Mouse (Mus musculus): ENCODE measurements around the gene Depdc1a.
"Not testable (repeated sequence)": the region's sequence is repeated elsewhere in the genome, so short reads cannot be mapped to it uniquely, and the experiment has no call there.

Depdc1a gene

DNA sequence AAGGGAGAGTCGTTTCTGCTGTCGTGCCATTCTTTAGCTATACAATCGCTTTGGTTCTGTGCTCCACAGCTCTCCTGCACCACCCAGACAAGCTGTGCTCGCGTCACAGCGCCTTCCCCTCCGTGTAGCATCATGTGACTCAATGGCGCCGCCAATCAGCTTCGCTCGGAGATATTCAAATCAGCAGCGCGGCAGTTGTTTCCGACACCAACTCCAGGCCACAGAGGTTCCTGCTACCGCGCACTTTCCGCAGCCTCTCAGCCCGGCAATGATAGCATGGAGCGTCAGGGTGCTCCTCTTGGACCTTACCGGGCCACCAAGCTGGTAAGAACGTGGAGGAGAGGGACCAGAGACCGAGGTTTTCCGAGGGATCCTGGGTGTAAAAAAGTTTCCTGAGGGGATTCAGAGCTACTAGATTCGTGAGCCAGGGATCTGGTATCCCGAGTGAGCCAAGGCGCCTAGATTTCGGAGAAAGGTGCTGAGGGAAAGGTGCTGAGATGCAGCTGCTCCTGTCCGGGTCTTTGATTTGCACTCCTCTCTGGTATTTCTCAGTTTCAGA lies at the start of gene Depdc1a:
Gene Depdc1a, plus strand, starts transcription at position 191 of the 559 bp plus-strand sequence.
- peak; percentile 79 for DNase-seq (ENCODE audit: low read depth)

DNA sequence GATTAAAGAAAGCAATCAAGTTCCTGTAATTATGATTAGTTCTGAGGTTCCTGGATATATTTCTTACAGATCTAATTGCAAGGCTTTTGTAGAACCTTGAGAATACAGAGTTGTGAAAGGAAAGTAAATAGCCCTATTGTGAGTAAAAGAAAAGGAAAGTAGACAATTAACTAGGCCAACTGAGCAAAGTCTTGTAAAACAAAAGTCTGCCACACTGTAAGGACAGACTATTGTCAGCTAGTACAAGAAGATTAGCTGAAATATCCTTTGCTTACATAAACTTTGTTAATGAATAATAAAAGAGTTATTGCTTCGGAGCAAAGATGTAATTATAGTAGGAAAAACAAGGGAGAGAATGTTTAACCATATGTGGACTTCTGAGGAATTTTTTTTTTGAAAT lies 25.2 kb upstream of the Depdc1a start:
- DNase-seq (ENCODE audit: low read depth) = no peak

DNA sequence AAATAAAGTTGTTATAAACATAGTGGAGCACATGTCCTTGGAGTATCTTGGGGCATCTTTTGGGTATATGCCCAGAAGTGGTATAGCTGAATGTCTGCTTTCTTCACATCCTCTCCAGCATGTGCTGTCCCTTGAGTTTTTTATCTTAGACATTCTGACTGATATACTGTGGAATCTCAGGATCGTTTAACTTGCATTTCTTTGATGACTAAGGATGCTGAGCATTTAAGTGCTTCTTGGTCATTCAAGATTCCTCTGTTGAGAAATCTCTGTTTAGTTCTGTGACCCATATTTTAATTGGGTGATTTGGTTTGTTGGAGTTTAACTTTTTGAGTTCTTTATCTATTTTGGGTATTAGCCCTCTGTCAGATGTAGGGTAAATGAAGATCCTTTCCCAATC lies 19.8 kb upstream of the Depdc1a start:
- DNase-seq (ENCODE audit: low read depth) = no peak

DNA sequence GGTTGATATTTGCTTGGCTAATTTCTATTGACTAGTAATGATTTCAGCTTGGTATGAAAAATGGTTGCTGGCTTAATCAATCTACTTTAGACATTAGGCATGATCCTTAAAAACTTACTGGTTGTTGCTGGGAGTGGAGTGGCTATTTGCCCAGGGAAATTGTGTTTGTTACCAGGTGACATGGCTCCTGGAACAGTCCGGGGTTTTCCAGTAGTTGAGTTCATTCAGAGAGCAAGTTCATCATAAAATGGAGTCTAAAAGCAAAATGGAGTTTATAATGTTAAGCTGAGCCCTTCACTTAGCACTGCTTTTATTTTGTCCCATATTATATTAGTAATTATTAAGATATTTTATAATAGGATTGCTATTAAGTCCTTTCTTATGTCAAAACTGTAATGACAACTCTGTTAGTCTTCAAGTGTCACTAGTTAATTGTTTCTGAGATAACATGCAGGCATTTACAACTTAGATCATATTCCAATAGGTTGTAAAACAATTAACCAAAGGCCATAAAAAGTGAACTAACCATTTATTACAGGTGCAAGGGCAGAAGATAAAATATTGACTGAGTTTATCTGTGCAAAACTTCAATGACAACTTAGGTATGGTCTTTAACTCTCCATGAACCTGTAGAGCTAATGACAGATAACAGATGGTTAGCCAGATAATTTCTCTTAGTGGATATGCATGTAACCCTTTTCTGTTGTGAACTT lies 17.8 kb upstream of the Depdc1a start:
- DNase-seq (ENCODE audit: low read depth) = no peak

DNA sequence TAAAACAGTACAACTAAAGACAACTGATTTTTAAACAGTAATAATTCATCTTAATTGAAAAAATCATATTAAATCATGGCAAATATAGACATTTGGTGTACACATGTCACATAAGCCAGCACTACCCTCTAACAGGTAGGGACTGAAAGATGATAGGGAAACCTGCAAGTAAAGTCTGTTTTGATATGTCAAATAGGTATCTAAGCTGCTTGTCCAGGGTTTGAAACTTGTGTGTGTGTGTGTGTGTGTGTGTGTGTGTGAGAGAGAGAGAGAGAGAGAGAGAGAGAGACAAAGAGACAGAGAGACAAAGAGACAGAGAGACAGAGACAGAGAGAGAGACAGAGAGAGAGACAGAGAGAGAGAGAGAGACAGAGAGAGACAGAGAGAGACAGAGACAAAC lies 524 bp upstream of the Depdc1a start:
- not testable (repeated sequence) for DNase-seq (ENCODE audit: low read depth)

DNA sequence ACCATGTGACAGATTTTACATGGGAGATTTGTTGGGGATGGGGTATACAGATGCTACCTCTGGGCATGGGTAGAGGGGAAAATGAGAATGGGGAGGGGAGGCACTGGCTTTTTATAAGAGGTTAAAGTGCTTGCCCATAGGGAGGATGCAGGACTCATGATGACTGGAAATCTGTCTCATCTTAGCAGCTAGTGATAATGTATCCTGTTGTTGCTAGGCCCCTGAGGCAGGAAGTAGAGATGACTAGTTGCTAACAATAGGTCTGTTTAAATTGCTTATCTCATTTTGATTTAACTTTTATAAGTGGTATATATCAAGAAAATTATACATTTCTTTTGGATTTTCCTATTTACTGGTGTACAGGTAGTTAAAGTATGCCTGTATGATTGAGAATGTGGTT lies 13.7 kb downstream of the Depdc1a start:
- no peak for DNase-seq (ENCODE audit: low read depth)

DNA sequence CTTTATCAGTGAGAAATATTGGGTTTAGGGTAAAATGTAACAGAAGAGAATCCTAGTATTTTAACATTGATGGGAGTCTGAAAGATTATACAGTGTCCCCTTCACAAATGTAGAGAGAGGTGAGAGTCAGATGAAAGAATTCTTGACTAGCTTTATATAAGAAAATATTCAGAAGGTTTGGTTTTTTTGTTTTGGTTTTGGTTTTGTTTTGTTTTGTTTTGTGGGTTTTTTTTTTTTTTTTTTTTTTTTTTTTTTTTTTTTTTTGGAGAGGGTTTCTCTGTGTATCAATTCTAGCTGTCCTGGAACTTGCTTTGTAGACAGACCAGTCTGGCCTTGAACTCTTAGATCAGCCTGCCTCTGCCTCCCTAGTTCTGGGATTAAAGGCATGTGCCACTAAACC lies 33.3 kb downstream of the Depdc1a start:
- no peak for DNase-seq (ENCODE audit: low read depth)

DNA sequence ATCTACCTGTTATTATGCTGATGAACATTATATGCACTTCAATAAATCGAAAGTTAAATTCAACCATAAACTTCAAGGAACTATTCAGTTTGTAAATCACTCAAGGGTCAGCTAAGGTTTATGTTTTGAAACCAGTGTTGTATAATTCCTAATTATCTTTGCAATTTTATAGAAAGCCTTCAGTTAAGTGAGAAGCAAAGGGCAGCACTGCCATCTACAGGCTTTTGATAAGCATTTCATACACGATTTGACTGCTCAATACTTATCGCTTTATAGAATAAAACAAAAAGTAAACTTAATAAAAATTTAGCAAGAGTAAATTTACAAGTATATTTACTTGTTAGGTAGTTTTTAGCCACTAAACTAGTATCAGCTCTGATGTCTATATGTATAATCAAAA lies 53.1 kb downstream of the Depdc1a start:
- peak; percentile 4 for DNase-seq (ENCODE audit: low read depth)

DNA sequence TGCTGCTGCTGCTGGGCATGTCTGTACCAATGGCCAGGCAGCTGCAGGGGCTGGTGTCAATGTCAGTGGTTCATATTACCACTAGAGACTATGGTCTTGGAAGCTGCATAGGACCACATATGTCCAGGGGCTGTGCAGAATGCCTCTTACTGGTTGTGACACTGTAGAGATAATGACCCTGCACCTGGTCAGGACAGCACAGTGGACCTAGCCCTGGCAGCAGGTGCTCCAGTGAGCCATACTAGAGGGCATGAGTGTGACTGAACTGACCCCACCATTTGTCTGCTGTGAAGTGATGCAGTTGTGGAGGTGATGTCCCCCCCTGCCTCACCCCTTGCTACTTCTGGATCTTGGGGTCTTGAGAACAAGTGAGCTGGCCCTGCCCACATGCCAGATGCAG lies 55.0 kb downstream of the Depdc1a start:
- DNase-seq (ENCODE audit: low read depth) = no peak

All from c-Kit-positive CD71-negative TER-119-negative erythroid progenitor cells, embryonic 14.5 days (primary cell).